Mouse (Mus musculus): ENCODE data around the gene Vmn1r231. TPM values are rescaled to one million over a fixed set of nuclear protein-coding genes. Genes with fewer than 3 reads are reported as not detected.

The Vmn1r231 gene
- polyA plus RNA-seq, 1 experiment from 2014 or later = not detected

DNA sequence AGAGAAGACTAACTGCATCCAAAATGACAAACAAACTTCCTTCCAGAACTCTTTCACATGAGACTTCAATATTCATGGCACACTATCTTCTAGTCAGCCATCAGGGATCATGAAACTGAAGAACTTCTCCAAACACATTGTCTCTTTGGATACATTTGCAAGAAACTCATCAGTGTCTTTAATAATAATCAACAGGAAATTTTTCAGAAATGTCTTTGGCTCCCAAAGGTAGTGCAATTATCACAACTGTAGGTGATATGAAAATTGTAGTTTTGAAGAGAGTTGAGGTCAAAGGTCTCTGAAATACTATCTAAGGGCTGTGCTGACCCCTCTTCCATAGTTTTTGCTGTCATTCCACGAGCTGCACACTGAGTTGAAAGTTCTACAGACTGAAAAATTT, 64.7 kb downstream of the Vmn1r231 start, which contains the start of gene Vmn1r230:
Gene Vmn1r230, plus strand, starts transcription at position 301 of the 400 bp plus-strand sequence.
- H3K9ac ChIP-seq (ENCODE audit: low read depth, low read length) = no peak within 1 kb of the TSS

More for the DNA sequence above, 64.7 kb downstream of the Vmn1r231 start, which contains the start of gene Vmn1r230:
- no peaks in the 10 kb centered on the region for H3K4me1 ChIP-seq (replicated peaks; ENCODE audit: insufficient read depth, low read length)
- no peak for TF ChIP-seq CTCF (IDR thresholded peaks at IDR 0.05; ENCODE audit: low read depth)
- no peak within 1 kb of the TSS for H3K4me2 ChIP-seq (ENCODE audit: low read length)
- H3K27me3 ChIP-seq (ENCODE audit: insufficient read depth, low read length) = no peaks in the 10 kb centered on the region
- H3K27ac ChIP-seq = no peak within 1 kb of the TSS
- DNase-seq (ENCODE audit: low spot score) (no peak), ATAC-seq (replicated peaks; ENCODE audit: low FRiP score, low read depth) (no peak)
- H3K36me3 ChIP-seq (ENCODE audit: insufficient read depth, low read length) = no peaks in the 10 kb centered on the region
- WGBS = 6% methylated on average over 1 of the region's 1 CpGs
- H3K4me3 ChIP-seq (replicated peaks; ENCODE audit: low read depth, low read length) = no peak within 1 kb of the TSS
- H3K9me3 ChIP-seq (replicated peaks; ENCODE audit: low read length) = no peaks in the 10 kb centered on the region

Other genes with a start within 250 kb of the Vmn1r231 start
- not detected in 2 replicates for gene Vmn1r226, start 222.2 kb downstream of the Vmn1r231 start, polyA plus RNA-seq (2015; fragmentation: Nextera tagmentation; extraction: Ambion mirVana)
- not detected in 2 replicates for gene Vmn1r227, start 175.2 kb downstream of the Vmn1r231 start, polyA plus RNA-seq (2015; fragmentation: Nextera tagmentation; extraction: Ambion mirVana)
- not detected in 2 replicates for gene Vmn1r228, start 118.9 kb downstream of the Vmn1r231 start, polyA plus RNA-seq (2015; fragmentation: Nextera tagmentation; extraction: Ambion mirVana)
- gene Vmn1r229, start 93.5 kb downstream of the Vmn1r231 start, polyA plus RNA-seq (2015; fragmentation: Nextera tagmentation; extraction: Ambion mirVana) = not detected in 2 replicates
- not detected in 2 replicates for gene Vmn1r230, start 64.6 kb downstream of the Vmn1r231 start, polyA plus RNA-seq (2015; fragmentation: Nextera tagmentation; extraction: Ambion mirVana)
- gene Vmn1r232, start 14.6 kb upstream of the Vmn1r231 start, polyA plus RNA-seq (2015; fragmentation: Nextera tagmentation; extraction: Ambion mirVana) = not detected in 2 replicates
- gene Ppp2r1a, start 40.2 kb upstream of the Vmn1r231 start, polyA plus RNA-seq (2015; fragmentation: Nextera tagmentation; extraction: Ambion mirVana) = 315 and 339 TPM in 2 replicates
- gene Vmn1r233, start 91.4 kb upstream of the Vmn1r231 start, polyA plus RNA-seq (2015; fragmentation: Nextera tagmentation; extraction: Ambion mirVana) = not detected in 2 replicates
- gene Zfp160, start 103.8 kb upstream of the Vmn1r231 start, polyA plus RNA-seq (2015; fragmentation: Nextera tagmentation; extraction: Ambion mirVana) = 10.9 and 12.9 TPM in 2 replicates

All from kidney, postnatal 0 days (tissue).